Mouse (Mus musculus) cerebral cortex, adult 2 months (tissue): ENCODE results near the gene Cenpp.

ENCODE experiments used
- WGBS: fragments of 180-500 bp; shearing (Covaris S2); methylation state at CpG from one replicate; pipeline ENCODE4 v1.1.7; 2018; 5-methylcytosine and 5-hydroxymethylcytosine counted together

Gene Cenpp

DNA sequence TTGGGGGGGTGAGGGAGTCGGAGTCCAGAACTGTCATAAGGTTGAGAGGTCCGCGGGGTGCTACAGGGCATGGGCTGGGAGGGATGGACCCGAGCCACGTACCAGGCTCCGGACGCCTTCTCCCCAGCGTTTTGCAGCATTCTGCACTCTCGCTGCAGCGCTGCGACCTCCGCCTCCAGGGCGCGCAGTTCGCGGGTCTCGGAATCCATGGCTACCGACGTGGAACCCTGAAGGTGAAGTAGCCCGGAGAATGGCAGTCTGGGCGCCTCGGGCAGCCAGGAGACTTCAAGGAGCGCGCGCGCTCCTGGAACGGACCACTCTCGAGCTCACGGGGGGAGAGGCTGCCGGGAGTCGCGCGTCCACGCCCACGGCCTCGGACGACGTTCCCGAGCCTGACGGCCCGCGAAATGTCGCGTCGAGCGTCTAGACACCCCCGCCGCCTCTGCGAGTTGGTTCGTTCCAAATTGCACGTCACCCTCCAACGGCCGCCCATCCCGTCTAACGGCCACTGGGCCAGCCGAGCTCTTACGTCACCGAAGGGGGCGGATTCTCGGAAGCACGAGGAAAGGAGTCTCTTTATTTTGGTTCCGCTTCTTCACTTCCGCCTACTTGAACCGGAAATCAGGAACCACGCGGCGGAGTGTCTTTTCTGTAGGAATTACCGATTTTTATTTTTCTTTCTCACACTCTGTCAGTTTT lies at the start of gene Cenpp, which contains the start of gene Nol8:
Gene Cenpp (minus strand): TSS at position 305 of the 699 bp plus-strand sequence.
Gene Nol8 (plus strand): TSS at position 598 of the 699 bp plus-strand sequence.
- under 1% methylated on average over 68 of the region's 68 CpGs for WGBS

GRCm38 (mm10) chr13:49691056-49691455 lies 38.5 kb upstream of the Cenpp start:
- 69% methylated on average over 5 of the region's 5 CpGs for WGBS

DNA sequence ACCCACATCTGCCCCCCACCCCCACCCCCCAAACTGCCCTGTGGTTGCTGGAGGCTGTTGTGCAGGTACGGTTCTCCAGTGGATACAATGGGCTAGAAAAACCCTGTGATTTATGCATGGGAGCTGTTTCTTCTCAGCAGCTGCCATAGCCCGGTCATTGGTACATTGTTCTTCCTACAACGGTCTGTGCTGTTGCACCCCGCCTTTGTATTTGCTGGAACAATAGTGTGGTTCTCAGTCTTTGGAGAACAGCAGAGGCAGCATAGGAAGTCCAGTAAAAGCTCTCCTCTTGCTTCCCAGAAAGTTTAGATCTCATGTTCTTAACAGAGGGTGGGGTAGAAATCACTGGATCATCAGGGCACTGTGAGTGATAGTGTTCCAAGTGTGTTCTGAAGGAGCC lies 31.7 kb upstream of the Cenpp start:
- 53% methylated on average over 4 of the region's 4 CpGs for WGBS

DNA sequence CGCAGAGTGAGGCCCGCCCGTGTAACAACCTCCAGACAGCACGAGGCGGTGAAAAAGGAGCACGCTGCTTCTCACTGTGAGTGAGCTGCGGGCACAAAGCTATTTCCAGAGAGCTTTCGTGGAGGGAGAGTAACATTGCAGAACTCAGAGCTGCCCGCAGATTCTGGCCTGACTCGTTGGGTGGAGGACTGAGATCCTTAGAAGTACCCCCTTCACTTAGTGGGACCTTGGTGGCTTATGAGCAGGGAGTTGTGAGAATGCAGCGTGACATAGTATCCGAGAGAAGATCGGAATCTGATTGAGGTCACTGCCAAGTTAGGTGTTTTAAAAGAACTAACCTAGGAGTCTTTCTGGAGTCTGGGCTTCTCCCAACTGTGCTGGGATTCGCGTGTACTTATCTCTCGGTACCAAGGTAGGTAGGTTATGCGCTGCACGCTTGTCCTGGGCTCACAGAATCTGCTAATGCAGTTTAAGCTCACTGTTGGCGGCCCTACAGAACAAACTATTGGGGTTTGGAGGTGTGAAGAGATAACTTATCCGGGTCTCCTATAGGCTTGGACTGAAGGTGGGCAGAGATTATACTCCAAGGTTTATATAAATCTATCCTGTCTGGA lies 29.8 kb upstream of the Cenpp start:
- under 1% methylated on average over 20 of the region's 20 CpGs for WGBS

DNA sequence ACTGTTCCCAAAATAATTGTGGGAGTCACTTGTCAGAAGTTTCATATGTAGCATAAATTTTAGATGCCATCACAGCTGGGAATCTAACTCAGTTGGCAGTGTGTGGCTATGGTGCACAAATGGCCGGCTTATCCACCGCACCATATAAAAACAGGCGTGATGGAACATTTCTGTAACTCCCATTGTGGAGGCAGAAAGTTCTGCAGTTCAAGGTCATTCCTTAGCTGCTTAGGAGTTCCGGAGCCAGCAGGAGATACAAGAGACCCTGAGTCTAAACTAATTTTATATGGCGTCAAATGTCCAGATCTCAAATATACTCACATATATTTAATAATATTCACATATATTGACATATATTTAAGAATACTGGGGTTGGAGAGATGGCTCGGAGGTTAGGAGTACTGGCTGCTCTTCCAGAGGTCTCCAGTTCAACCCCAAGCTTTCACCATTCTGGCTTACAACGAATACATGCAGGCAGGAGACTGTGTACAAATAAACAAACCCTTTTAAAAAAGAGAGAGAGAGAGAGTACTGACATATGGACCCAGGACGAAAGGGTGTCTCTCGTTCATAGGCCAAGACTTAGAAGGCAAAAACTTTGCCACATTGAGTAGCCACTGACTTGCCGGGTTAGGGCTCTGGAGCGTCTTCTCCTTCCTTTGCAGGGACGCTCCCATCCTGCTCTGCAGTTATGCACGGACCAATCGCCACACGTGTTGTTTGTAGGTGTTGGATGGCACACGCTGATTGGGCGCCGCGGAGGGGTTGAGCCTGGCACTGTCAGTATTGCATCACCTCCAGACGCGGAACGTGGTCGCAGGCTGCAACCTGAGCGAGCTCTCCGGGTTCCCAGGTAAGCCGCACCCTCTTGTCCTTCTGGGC lies 29.0 kb upstream of the Cenpp start, which contains the start of gene Iars:
Gene Iars (plus strand): TSS at position 750 of the 882 bp plus-strand sequence.
- WGBS: 3% methylated on average over 26 of the region's 26 CpGs

DNA sequence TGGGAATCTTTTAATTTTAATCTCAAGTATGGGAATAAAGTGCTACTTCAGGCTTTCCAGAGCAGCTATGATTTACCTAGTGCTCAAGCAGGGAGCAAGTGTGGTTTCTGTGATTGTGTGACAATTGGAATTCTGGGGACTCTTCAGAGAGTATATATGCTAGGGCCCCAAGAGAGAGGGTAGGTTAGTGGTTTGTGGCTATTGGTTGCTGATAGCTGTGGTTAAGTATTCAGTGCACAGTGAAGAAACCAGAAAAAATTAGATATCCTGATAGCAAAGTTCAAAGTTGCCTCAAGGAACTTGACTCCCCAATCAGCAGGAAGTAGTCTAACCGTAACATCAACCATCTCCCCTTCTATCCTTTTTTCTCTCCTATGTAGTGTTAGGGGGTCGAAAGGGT lies 25.2 kb upstream of the Cenpp start:
- WGBS: 85% methylated on average over 2 of the region's 2 CpGs

DNA sequence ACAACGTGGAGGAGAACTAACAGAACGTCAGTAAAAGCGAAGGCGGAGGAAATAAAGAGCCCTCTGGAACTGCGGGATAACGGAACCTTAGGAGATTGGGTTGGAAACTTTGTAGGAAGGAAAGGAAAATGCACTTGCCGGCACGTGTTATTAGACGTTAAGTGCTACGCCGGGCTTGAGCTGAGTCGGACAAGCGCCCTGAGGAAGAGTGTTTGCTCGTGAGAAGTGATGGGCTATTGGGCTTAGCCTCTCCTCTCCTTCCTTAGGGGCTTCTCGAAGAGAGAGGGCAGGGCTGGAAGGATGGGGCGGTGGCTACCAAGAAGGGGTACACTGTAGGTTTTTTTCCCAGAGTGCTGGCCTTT lies 576 bp upstream of the Cenpp start:
- under 1% methylated on average over 16 of the region's 16 CpGs for WGBS

- 0% methylated on average over 4 of the region's 4 CpGs for WGBS
Observed at GRCm38 (mm10) chr13:49651781-49652351, 719 bp downstream of the Cenpp start.

GRCm38 (mm10) chr13:49651136-49651535 lies 1.4 kb downstream of the Cenpp start:
- WGBS: 14% methylated on average over 2 of the region's 2 CpGs

- WGBS: 85% methylated on average over 1 of the region's 1 CpGs
Observed at GRCm38 (mm10) chr13:49646019-49646418, 6.6 kb downstream of the Cenpp start.

GRCm38 (mm10) chr13:49644731-49645529 lies 7.7 kb downstream of the Cenpp start:
- 54% methylated on average over 2 of the region's 2 CpGs for WGBS

GRCm38 (mm10) chr13:49642650-49643049 lies 9.9 kb downstream of the Cenpp start:
- WGBS: 72% methylated on average over 6 of the region's 6 CpGs

GRCm38 (mm10) chr13:49639965-49640364 lies 12.6 kb downstream of the Cenpp start:
- 93% methylated on average over 2 of the region's 2 CpGs for WGBS

DNA sequence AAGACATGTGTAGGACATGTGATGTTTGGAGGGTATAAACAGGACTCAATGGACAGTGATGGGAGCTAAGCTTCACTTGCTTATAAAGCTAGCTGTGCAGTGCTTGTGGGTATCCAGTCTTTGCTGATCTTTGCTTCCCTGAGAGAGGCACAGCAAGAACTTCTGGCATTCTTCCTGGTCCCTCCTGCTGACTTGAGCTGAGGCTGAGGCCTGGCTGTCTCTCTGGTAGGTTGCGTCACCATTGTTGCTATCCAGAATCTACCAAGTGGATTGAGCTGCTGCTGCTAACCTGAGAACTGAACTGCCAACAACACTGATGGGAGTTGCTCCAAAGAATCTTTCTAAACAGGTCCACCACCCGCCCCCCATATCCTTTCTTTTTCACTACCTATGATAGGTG lies 23.5 kb downstream of the Cenpp start:
- 93% methylated on average over 2 of the region's 2 CpGs for WGBS

- 81% methylated on average over 1 of the region's 1 CpGs for WGBS
Observed at GRCm38 (mm10) chr13:49623216-49623615, 29.4 kb downstream of the Cenpp start.

- WGBS: 96% methylated on average over 3 of the region's 3 CpGs
Observed at GRCm38 (mm10) chr13:49617021-49617420, 35.6 kb downstream of the Cenpp start.

- 83% methylated on average over 4 of the region's 4 CpGs for WGBS
Observed at GRCm38 (mm10) chr13:49608589-49609322, 43.8 kb downstream of the Cenpp start.

GRCm38 (mm10) chr13:49607714-49608113 lies 44.9 kb downstream of the Cenpp start, which contains the start of gene Ogn:
Gene Ogn (plus strand): TSS chr13:49608046.
- WGBS: 72% methylated on average over 4 of the region's 4 CpGs

GRCm38 (mm10) chr13:49602541-49602940 lies 50.0 kb downstream of the Cenpp start:
- WGBS: 73% methylated on average over 2 of the region's 2 CpGs

DNA sequence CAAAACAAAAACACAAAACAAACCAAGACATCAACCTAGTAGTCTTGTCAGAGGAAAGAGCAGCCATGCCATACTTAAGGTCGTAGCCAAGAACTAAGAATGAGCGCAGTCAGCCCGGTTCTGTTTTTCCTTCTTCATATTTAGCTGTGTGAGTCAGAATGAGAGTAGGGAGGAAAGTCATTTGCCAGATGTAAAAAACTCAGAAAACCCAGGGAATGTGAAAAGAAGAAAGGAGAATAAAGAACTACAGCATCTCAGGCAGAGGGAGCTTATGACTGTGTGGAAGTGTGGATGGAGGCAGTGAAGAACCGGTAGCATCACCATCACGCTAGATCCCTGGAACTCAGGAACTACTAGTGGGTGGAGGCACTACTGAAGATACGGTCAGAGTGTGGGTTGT lies 66.5 kb downstream of the Cenpp start:
- 63% methylated on average over 6 of the region's 6 CpGs for WGBS
